In genomic region chr1:179622665-179623064, GRCm38 (mm10) we compare ENCODE assay signal across 18 mouse cellular contexts.
"Had no signal": no experiment of that assay in that cellular context is flagged by ENCODE, and none has a peak within 500 bp of the region (broad histone marks: within the 10 kb centered on the region; RNA-seq: fewer than 3 reads in every experiment).

No protein-coding gene starts in this region.

- H3K27me3 ChIP-seq: midbrain, embryonic 12.5 days; neural tube, embryonic 13.5 days; neural tube, embryonic 15.5 days had no signal

- H3K4me3 ChIP-seq: midbrain, embryonic 10.5 days; midbrain, embryonic 12.5 days; myocyte; neural tube, embryonic 13.5 days; neural tube, embryonic 15.5 days had no signal

- DNase-seq: lung, adult 18-20 months; lung, embryonic 14.5 days; lung, postnatal 10 days; lung, postnatal 4 days; midbrain, embryonic 14.5 days; retina, postnatal 1 day; right cerebral cortex, adult 18-20 months; right cerebral cortex, postnatal 25 days; right cerebral cortex, postnatal 4 days; spleen, adult 18-20 months; thymus, adult 18-20 months; thymus, postnatal 14 days; thymus, postnatal 36 days had no signal

- H3K4me1 ChIP-seq: midbrain, embryonic 10.5 days; midbrain, embryonic 12.5 days had no signal

- H3K27ac ChIP-seq: midbrain, embryonic 10.5 days; midbrain, embryonic 12.5 days; neural tube, embryonic 13.5 days; neural tube, embryonic 15.5 days had no signal
